Mouse (Mus musculus): ENCODE measurements around the gene Msl1.

Msl1 gene

DNA sequence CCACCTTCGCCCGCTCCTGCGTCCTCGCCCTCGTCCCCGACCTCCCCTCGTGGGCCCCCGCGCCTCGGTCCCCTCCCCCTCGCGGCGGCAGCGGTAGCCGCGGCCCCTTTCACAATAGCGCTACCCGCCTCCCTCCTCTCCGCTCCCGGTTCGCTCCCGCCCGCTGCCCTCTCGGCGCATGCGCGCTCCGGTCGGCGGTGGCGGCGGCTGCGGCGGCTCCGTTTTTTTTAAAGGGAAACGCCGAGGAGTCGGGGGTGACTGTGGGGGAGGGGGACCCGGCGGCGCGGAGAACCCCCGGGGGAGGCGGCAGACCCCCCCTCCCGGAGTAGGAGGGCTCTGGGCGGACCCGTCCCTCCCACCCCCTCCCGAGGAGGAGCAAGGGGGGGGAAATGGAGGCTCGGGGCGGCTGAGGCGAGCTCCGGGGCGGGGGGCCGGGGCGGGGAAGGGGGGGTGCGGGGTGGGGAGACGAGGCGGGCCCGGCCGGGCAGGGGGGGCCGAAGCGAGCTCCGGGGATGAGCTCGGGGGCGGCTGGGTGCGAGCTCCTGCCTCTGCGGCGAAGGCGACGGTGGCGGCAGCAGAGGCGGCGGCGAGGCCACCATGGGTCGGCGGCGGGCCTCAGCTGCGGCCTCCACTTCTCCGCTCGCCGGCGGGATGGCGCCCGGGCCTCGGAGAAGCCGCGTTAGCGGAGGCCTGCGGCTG lies at the start of gene Msl1:
TSS of gene Msl1 (plus strand) at position 502 of the 699 bp plus-strand sequence.
- DNase-seq = peak; percentile 93 to 94

DNA sequence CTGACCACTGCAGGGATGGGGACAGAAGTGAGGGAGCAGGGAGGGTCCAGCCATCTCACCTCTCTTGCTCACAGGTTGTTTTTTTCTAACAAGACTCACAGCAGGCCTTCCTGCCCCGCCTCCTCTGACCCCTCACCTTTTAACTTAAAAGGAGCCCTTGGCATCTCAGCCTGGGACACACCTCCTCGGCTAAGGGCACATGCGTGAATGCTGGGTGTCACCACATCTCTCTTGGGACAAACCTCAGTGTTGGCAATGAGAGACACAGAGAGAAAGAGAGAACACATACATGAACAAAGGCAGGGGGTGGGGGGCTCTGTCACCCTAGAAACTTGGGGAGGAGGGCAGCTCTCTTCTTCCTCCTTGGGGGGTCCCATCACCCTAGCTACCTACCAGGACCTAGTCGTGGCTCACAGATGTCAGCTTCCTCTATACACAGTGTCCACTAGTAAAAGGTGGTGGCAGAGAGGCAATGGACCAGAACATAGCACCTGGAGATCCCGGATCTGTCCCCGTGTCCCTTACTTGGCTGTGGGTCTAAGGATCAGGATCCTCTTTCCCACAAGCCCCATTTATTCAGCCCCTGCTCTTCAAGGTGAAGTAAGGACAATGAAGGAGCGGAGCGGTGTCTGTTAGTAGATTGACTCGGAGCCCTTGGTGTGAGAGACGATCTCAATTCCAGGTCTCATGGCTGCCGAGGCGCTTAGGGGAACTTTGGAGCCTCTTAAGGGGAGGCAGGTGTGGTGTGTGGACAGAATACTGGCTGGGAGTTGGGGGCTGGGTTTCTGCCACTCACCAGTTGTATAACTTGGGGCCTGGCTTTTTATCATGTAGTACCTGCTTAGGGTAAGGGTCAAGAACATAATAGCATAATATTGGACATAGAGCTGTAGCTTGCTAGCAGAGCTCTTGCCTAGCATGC lies 49.1 kb upstream of the Msl1 start:
- peak in 1 of 2 experiments; percentile 37 for DNase-seq

GRCm38 (mm10) chr11:98746855-98747693 lies 48.2 kb upstream of the Msl1 start:
- peak; percentile 92 to 95 for DNase-seq

DNA sequence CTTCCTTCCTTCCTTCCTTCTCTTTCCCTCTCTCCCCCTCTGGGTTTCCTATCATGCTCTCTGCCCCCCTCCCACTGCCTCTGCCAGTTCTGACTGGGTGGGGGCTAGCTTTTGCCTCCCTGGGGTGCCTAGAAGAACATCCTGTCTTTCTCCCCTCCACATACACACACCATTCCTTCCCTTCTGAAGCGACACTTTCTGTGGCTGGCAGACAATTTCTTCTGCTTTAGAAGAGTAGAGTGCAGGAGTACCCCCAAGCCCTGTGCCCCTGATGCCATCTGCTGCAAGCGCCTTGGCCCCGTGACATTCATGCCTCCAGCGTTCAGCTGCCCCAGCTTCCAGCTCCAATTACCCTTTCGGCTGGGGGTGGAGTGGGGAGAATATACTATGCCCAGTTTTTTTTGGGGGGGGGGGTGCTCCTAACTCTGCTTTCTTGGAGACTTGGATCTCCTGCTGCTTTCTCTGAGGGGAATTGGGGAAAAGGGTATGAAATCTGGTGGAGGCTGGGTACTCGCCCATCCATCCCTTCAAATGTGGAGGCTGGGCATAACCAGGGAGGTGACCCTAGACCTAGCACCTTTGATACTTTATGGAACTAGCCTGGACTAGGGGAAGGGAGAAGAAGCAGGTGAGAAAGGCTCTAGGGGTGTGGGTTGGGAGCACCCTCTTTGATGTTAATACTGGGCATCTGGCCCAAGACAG lies 47.4 kb upstream of the Msl1 start:
- peak; percentile 71 for DNase-seq

DNA sequence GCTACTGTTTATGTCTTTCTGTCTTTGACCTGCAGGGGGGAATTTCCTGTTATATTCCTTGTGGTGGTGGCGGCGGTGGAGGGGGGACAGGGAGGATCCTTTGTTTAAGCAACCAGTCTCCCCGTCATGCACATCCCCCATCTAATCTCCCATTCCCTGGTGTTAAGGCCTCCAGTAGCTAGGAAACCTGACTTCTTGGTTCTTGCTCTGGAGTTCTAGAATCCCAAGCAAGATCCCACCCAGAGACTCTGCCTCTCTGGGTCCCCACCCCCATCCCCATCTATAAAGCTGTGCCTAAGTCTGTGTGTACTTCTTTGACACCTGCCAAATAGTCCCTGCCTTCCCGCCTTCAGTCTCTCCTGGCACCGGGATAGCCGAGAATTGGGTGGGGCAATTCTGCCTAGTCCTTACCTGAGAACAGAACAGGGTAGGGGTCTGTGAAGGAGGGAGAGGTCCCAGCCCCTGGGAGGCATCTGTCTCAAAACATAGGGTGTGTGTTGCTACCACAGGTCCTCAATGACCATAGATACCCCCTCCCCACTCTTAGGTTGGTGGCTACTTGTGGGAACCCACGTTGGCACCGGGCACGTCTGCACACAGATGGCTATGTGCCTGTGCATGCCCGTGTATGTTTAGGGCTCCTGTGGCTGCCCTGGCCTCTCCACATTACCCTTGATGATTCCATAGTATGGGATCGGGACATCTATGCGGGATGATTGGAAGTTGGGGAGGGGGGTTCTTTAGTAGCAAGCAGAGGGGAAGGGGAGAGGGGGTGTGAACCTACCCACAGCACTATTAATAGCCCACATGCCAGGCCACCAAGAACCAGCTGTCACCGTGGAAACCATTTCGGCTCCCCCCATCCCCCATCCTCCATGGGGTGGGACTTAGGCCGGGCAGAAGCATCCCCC lies 46.6 kb upstream of the Msl1 start:
- peak; percentile 60 to 61 for DNase-seq

DNA sequence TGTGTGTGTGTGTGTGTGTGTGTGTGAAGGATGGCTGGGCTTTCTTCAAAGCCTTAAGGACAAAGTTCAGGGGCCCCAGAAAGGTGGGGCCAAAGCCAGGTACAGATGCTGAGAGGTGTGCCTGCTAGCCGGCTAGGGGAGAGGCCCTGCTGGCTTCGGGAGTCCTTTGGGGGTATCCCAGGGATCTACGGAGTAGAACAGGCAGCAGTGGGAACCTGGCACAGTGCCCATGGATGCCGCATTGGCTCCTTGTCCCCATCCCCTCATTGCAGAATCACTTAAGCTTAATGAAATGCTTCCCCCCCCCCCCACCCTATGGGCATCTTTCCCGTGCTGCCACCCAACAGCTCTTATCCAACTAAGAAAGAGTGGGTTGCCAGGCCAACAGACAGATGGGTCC lies 45.6 kb upstream of the Msl1 start:
- peak; percentile 51 to 68 for DNase-seq

DNA sequence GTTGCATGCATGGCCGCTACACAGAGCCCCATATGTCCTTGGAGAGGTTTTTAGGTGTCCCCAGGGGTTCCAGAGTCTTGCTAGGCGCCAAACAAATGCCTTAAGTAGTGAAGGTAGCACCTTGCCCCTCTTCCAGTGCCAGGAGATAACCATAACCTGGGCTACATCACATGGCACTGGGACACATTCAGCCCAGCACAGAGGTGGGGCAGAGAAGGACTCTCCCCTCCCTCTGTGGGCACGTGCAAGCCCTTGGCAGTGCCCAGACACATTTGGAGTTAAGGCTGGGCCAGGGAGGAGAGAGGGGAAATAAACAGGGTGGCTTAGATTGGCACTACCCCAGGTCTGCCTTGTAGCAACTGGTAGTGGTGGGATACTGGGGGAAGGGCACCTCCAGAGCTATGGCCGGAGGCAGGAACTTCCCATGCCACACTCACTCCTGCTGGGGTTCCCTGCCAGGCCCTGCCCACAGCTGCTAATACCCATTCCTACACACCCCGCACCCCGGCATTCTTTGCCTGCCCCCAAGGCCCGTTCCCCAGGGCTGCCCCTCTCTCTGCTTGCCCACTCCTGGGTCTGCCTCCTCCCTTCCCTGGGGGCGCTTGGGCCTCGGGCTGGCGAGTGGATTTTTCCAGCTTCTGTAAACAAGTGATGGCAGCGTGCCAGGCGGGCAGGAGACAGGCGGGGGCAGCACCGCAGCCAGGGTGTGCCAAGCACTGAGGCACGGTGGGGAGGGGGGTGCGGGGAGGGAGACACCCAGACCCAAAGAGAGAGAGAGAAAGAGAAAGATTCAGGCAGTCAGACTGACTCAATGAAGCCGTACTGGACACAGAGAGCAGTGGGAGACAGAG lies 44.7 kb upstream of the Msl1 start:
- peak; percentile 78 to 88 for DNase-seq

GRCm38 (mm10) chr11:98751221-98751782 lies 44.0 kb upstream of the Msl1 start:
- peak; percentile 38 to 40 for DNase-seq

DNA sequence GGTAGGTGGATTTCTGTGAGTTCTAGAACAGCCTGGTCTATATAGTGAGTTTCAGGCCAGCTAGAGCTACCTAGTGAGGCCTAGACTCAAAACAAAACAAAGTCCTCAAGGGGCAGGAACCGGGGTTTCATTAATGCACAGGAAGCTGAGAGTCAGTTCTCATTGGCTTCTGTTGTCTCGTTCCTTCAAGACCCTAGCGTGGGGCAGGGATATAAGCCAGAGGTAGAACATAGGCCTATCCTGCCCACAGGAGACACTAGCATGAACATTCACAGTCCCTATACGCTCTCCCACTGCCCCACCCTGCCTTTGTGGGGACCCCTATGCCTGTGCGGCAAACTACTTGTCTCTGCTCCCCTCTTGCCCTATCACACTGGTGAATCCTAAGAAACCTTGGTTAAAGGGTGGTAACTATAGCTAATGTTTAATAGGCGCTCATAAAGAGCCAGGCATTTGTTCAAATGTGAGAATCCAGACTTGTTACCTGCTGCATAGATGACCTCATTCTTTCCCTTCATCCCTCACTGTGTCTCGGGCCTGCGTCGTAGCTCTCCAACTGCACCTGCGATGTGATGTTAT lies 42.7 kb upstream of the Msl1 start:
- DNase-seq = peak; percentile 18 to 20

DNA sequence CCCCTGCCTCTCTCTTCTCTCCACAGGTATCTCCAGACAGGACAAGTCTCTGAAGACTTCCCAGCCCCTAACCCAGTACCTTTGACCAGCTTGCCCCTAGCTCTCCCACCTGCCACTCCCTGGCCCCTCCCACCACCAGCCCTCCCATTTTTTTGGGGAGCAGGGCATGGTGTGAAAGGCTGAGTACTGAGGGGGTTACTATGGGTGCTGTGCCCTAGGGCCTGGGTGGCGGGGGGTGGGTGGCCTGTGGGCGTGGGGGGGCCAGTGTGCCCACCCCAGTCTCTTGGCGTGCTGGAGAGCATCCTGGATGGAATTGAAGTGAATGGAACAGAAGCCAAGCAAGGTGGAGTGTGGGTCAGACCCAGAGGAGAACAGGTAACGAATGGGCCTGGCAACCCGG lies 42.1 kb upstream of the Msl1 start:
- DNase-seq = peak in 1 of 2 experiments; percentile 22

DNA sequence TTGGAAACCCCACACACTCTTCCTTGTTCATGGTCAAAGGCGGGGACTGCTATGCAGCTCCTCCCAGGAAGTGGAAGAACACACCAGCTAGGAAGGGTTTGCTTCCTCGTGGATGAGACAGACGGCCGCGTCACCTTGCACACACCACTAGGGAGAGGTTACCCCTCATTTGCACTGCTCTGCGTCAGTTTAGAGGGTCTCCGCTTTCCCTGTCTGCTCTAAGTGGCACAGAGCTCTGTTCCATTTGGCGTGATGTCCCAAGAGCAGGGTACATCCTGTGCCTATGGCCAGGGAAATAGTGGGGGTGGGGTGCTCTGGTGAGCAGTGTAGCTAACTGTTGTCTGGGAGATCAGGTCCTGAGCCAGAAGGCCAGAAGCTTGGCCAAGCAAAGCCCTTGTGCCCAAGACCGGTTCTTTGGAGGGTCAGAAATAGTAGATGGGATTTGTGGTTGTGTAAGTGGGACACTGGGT lies 41.1 kb upstream of the Msl1 start:
- DNase-seq = peak in 1 of 2 experiments; percentile 48

DNA sequence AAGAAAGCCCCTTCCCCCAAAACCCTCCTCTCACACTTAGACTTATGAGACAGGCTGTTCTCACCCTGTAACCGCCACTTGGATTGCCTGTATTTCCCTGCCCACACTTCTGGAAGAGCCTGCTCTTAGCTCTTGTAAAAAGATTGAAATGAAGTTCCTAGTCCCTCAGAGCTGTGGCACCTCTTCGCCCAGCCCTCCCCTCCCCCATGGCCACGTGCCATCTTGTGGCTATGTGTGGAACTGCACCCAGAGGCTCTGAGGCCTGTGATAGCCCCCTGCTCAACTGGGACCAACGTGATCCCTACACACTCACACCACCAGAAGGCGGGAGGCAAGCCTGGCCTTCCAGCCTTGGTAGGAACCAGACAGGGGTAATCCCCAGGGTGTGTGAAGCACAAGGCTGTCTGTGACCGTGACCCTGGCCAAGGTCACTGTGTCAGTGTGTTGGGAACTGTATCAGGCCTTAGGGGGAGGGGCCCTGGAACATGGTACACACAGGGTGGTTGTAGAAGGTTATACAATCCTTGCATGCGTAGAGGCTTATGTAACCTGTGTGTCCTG lies 40.6 kb upstream of the Msl1 start:
- DNase-seq = peak; percentile 82 to 89

DNA sequence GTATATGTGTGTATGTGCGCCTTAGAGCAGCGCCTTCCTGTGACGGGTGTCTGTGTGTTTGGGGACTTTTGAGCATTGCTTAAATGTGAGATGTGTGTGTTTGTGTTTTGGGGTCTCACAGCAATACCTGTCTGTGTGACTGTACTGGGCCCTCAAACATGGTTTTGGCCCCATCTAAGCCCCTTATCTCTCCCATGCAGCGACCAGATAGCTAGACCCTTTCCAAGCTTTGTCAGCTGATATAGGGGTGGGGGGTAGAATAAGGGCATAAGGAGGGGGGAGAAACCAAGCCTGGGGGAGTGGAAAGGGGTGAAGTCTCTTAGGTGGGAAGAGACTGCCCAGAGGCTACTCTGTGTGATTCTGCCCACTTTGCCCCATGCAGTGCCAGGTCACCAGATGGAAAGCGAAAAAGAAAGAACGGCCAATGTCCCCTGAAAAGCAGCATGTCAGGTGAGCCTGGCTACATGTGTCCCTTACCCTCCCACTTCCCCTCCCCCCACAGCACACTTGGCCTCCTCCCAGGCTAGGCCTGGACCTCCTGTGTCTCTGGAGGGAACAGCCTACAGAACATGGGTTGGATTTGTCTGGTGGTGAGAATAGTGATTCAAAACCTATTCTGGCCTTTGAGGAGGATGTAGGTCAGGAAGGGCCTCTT lies 39.5 kb upstream of the Msl1 start:
- DNase-seq = peak; percentile 66 to 74

DNA sequence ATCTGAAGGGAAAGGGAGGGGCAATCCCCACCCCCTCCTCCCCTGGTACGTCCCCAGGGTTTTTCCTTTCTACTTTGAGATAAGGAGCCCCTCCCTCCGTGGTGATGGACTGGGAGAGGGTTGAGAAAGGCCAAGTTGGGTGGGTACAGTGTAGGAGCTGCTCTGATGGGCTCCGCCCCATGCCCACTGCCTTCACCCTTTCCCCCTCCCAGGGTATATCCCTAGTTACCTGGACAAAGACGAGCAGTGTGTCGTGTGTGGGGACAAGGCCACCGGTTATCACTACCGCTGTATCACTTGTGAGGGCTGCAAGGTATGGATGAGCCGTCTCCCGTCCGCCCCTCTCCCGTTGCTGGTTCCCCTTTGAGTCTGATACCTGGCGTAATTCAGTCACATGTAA lies 38.6 kb upstream of the Msl1 start:
- DNase-seq = no peak

DNA sequence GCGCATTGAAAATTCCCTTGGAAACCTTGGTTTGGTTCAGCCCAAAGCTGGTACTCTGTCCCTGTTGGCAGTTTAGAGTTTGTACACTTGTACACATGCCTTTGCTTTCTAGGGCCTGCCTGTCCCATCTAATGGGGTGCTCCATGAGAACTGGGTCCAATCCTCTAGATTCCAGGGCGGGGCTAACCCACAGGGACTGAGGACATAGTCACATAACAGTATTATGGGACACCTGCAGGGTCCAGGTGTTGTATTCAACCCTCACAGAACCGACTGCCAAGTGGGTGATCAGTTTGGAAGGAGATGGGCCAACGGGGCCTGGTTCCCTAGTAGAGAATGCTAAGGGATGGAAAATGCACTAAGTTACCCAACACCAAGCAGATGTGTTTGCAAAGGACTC lies 33.4 kb upstream of the Msl1 start:
- DNase-seq = peak in 1 of 2 experiments; percentile 4

DNA sequence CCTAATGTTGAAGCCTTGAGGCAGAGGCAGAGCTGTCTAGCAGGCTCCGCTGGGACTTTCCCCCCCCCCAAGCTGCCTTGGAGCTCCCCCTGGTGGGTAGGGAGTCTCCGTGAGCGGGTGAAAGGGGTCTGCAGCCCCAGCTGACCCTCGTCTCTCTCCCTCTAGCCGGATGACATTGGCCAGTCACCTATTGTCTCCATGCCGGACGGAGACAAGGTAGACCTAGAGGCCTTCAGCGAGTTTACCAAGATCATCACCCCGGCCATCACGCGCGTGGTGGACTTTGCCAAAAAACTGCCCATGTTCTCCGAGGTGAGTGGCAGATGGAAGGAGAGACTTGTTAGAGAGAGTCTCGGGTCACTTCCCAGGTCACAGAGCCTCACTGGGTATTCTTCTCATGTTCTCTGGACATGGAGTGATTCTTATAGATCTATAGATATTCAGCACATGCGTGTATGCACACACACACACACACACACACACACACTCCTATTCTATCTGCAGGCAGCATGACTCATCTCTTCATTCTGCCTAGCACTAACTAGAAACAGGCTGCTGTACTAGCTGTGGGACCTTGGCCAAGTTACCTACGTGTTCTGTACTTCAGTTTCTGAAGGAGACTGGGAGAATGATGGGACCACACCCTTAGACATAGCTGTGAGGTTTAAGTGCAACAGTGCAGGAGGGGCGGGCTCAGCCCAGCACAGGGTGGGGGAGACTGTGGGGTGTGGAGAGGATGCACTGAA lies 32.4 kb upstream of the Msl1 start:
- peak; percentile 18 to 43 for DNase-seq

GRCm38 (mm10) chr11:98763502-98763861 lies 31.8 kb upstream of the Msl1 start:
- DNase-seq = no peak

DNA sequence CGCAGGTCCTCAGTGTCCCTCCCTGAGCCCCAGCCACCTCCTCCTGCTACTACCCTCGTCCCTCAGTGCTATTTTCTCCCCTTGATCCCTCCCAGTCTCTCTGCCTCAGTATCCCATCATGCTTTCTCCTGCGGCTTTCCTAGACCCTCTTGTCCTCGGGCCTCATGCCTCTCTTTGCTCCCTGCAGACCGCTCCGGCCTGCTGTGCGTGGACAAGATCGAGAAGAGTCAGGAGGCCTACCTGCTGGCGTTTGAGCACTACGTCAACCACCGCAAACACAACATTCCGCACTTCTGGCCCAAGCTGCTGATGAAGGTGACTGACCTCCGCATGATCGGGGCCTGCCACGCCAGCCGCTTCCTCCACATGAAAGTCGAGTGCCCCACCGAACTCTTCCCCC lies 31.2 kb upstream of the Msl1 start:
- peak in 1 of 2 experiments; percentile 11 for DNase-seq

Data from cerebellum, postnatal 25 days (tissue).